Mouse (Mus musculus) neural tube, embryonic 10.5 days (tissue): Measurements from ENCODE around the gene Nrgn.

Experiments used
- DNase-seq: peaks from one replicate; pipeline ENCODE4 v3.0.0-alpha.2; 2017; ENCODE audit warnings: low spot score; ENCODE audit errors: extremely low spot score

The Nrgn gene

GRCm38 (mm10) chr9:37530031-37530887, 22.4 kb downstream of the Nrgn start:
- peak; percentile 59 for DNase-seq

- DNase-seq, result no peak
These were observed 24.3 kb downstream of the Nrgn start for GRCm38 (mm10) chr9:37528225-37528970.

GRCm38 (mm10) chr9:37527396-37528224, 25.1 kb downstream of the Nrgn start, which contains the start of gene Esam:
Gene Esam (plus strand): TSS chr9:37528078.
- DNase-seq, result peak; percentile 52

- DNase-seq, result peak; percentile 42
These were observed 26.0 kb downstream of the Nrgn start for GRCm38 (mm10) chr9:37526443-37527395.

GRCm38 (mm10) chr9:37525461-37525860, 27.2 kb downstream of the Nrgn start:
- DNase-seq, result no peak

- DNase-seq, result no peak
These were observed 32.7 kb downstream of the Nrgn start for GRCm38 (mm10) chr9:37519995-37520394.

GRCm38 (mm10) chr9:37518991-37519390, 33.7 kb downstream of the Nrgn start:
- no peak for DNase-seq

GRCm38 (mm10) chr9:37517467-37517866, 35.2 kb downstream of the Nrgn start:
- no peak for DNase-seq

- no peak for DNase-seq
These were observed 38.2 kb downstream of the Nrgn start for GRCm38 (mm10) chr9:37514456-37514855.

- no peak for DNase-seq
These were observed 40.6 kb downstream of the Nrgn start for GRCm38 (mm10) chr9:37512097-37512496.

- no peak for DNase-seq
These were observed 46.7 kb downstream of the Nrgn start for GRCm38 (mm10) chr9:37506023-37506422.

GRCm38 (mm10) chr9:37504348-37504747, 48.4 kb downstream of the Nrgn start:
- no peak for DNase-seq

- DNase-seq, result no peak
These were observed 51.5 kb downstream of the Nrgn start for GRCm38 (mm10) chr9:37501170-37501569.

GRCm38 (mm10) chr9:37500201-37500600, 52.5 kb downstream of the Nrgn start:
- no peak for DNase-seq

- DNase-seq, result no peak
These were observed 56.4 kb downstream of the Nrgn start for GRCm38 (mm10) chr9:37496325-37496724.

- DNase-seq, result no peak
These were observed 56.9 kb downstream of the Nrgn start for GRCm38 (mm10) chr9:37495761-37496160.
